Mouse (Mus musculus) testis, postnatal 14 days (tissue): Measurements from ENCODE around the gene Mrpl27.
"Not testable (repeated sequence)": the region's sequence is repeated elsewhere in the genome, so short reads cannot be mapped to it uniquely, and the experiment has no call there.

Source experiments
- DNase-seq: peaks from one replicate; pipeline ENCODE4 v3.0.0; 2021; ENCODE audit warnings: low spot score

The Mrpl27 gene

GRCm38 (mm10) chr11:94674984-94675383, 21.4 kb downstream of the Mrpl27 start:
- DNase-seq = no peak

GRCm38 (mm10) chr11:94675446-94675845, 21.9 kb downstream of the Mrpl27 start:
- DNase-seq = no peak

- no peak for DNase-seq
Measured at GRCm38 (mm10) chr11:94676308-94676707, 22.7 kb downstream of the Mrpl27 start.

GRCm38 (mm10) chr11:94676754-94677606, 23.4 kb downstream of the Mrpl27 start, which contains the start of gene Xylt2:
Gene Xylt2, minus strand, starts transcription at chr11:94677515.
- peak; percentile 85 for DNase-seq

- DNase-seq = no peak
Measured at GRCm38 (mm10) chr11:94677607-94678145, 24.1 kb downstream of the Mrpl27 start.

GRCm38 (mm10) chr11:94680639-94681038, 27.1 kb downstream of the Mrpl27 start:
- no peak for DNase-seq

- DNase-seq = no peak
Measured at GRCm38 (mm10) chr11:94681640-94682039, 28.1 kb downstream of the Mrpl27 start.

GRCm38 (mm10) chr11:94682427-94682826, 28.9 kb downstream of the Mrpl27 start:
- no peak for DNase-seq

GRCm38 (mm10) chr11:94687178-94687577, 33.6 kb downstream of the Mrpl27 start:
- DNase-seq = no peak

GRCm38 (mm10) chr11:94692502-94692901, 38.9 kb downstream of the Mrpl27 start:
- not testable (repeated sequence) for DNase-seq

GRCm38 (mm10) chr11:94695508-94695907, 41.9 kb downstream of the Mrpl27 start:
- no peak for DNase-seq

GRCm38 (mm10) chr11:94697140-94697539, 43.6 kb downstream of the Mrpl27 start:
- DNase-seq = no peak

- no peak for DNase-seq
Measured at GRCm38 (mm10) chr11:94697703-94698464, 44.3 kb downstream of the Mrpl27 start.

- DNase-seq = no peak
Measured at GRCm38 (mm10) chr11:94699399-94699798, 45.8 kb downstream of the Mrpl27 start.

GRCm38 (mm10) chr11:94701401-94702215, 48.0 kb downstream of the Mrpl27 start:
- no peak for DNase-seq

GRCm38 (mm10) chr11:94702216-94702610, 48.6 kb downstream of the Mrpl27 start:
- DNase-seq = no peak

GRCm38 (mm10) chr11:94704020-94704419, 50.5 kb downstream of the Mrpl27 start:
- DNase-seq = no peak

- no peak for DNase-seq
Measured at GRCm38 (mm10) chr11:94704472-94704871, 50.9 kb downstream of the Mrpl27 start, which contains the start of gene Gm11541. Gene Gm11541, minus strand, starts transcription at chr11:94704499.
